Mouse (Mus musculus) thymus, postnatal 25 days (tissue): Measurements from ENCODE around the gene Aamp.

Source experiments
- DNase-seq: peaks from one replicate; pipeline ENCODE4 v3.0.0; 2022

Aamp gene

GRCm38 (mm10) chr1:74300347-74301110, 16.0 kb upstream of the Aamp start:
- DNase-seq, result no peak

DNA sequence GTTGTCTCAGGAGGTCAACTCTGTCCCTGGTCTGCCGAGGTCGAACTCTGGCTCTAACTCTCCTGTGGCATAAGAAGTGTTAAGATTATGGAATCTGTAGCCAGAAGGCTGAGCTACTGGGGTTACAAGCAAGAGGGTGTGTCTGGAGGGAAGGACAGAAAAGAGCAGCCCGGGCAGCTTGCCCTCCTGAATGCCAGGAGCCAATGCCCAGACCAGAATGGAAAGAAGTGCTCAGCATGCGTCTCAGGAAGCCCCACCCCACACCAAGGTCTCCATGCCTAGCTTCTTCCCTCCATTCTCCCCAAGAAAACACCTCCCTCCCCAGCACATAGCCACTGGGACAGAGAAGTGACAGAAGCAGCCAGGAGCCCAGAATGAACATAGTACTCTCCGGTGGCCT, 14.5 kb upstream of the Aamp start:
- DNase-seq, result no peak

DNA sequence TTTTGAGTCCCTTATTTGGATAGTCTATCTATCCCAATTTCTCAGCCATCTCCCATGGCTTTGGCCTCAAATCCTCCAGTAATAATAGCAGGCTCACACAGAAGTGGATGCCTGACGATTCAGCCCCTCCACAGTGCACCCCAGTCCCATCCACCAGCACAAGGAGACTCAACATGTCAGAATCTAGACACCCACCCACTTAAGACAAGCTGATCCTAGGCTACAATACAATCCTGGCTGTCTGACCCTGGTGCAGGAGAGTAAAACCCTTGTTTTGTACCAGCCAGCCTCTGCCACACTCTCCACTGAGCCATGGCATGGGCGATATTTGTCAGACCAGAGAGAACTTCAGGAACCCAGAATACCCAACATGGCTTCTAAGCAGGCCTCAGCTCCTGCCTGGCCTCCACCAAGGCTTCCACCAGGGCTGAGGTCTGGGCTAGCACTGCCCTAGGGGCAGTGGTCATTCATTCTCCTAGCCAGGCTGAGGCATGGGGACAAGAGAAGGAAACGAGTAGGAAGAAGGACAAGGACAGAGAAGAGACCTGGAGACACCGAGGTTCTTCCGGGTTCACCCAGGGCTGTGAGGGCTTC, 13.7 kb upstream of the Aamp start:
- DNase-seq, result no peak

- DNase-seq, result no peak
Measured at GRCm38 (mm10) chr1:74297269-74297668, 12.7 kb upstream of the Aamp start.

- no peak for DNase-seq
Measured at GRCm38 (mm10) chr1:74296477-74296876, 11.9 kb upstream of the Aamp start.

- DNase-seq, result peak; percentile 14
Measured at GRCm38 (mm10) chr1:74295456-74296171, 11.1 kb upstream of the Aamp start.

DNA sequence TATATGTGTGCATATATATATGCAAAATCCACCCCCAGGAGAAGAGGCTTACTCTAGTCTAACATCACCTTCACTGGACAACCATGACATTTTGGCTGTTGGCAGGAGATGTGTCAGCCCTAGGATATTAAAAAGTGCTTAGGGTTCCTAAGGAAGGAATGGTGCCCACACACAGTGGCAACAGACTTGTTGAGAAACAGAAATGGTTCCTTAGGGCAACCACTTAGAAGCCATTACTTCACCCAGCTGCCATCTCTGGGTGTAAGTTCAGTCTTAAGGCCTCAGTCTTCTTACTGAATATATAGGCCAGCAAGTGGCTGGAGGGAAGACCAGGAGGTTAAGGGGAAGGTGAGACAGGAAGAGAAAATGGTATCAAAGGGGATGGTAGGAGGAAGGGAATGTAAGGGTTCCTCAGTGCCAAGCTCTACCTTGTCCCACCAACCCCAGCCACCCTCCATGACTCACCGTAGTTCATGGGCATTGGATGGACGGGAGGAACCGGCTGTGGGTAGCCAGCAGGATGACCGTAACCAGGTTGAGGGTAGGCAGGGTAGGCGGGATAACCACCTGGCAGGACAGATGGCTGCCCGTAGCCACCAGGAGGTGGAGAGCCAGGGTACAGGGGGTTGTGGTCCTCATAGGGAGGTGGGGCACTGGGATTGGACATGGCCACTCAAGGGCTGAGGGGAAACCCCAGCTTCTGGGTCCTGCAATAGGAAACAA, 10.4 kb upstream of the Aamp start:
- no peak for DNase-seq

DNA sequence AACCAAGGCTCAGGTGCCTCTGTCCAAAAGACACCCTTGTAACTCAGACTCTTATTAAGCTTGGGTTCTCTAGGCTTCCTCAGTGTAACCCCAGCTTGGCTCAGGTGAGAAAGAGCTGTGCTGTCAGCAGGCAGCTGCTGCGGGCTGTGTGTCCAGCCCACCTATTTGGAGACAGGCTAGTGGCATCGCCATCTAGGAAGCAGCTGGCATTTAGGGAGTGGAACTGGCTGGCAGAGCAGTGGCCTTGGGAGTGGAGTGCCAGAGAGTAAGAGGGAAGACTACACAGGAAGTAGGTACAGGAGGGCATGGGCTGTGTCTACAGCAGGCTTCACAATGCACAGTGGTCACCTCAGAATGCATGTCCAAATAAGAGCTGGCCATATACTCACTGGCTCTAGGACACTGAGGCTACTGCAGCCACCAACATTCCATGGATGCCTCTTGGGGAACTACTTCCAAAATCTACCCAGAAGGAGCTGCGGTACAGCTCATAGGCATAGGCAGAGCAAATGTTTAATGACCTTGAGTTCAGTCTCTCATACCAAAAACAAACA, 9.6 kb upstream of the Aamp start:
- no peak for DNase-seq

- no peak for DNase-seq
Measured at GRCm38 (mm10) chr1:74293306-74293960, 8.9 kb upstream of the Aamp start.

DNA sequence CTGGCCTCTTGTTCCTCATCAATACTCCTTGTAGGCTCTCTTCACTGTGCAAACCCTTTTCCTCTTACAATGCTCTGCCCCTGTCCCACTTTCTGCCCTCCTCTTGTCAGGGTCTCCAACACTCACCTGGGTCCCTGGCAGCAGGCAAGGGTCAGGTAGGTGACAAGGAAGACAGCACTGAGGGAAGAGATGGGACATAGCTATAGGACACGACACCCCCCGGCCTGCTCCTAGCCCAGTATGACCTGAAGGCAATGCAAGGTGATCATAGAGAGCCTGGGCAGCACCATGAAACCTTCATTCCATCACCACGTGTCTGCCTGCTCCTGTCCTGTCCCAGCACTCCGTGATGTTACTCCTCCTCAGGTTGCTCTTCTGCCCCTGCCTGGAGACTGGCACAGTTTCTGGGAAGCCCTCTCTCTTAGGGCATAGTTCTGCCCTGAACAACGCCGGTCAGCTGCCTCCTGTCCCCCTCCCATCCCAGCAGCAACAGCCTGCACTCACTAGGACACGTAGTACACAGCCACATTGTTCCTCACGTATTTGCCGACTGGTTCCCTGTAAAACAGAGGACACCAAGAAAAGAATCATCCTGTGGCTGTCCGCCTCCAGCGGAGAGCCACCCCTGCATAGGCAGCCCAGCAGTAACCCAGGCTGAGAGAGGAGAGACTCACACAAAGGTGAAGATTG, 7.9 kb upstream of the Aamp start:
- no peak for DNase-seq

- DNase-seq, result no peak
Measured at GRCm38 (mm10) chr1:74290141-74290540, 5.6 kb upstream of the Aamp start.

DNA sequence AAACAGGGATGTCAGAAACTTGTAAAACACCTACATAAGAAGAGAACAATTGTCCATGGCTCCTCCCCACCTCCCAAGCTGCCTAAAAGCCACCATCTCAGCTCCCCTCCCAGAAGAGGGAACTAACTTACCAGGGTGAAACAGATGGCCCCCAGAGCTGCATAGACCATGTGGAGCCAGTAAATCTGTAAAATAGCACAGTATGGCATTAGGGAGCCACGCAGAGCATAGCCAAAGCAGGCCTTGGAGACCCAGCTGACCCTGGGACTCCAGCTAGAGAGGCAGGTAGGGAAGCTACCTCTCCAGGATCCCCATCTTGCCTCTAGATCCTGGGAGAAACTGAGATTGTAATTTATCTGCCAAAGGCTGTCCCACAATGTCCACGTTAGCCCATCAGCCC, 5.2 kb upstream of the Aamp start:
- no peak for DNase-seq

DNA sequence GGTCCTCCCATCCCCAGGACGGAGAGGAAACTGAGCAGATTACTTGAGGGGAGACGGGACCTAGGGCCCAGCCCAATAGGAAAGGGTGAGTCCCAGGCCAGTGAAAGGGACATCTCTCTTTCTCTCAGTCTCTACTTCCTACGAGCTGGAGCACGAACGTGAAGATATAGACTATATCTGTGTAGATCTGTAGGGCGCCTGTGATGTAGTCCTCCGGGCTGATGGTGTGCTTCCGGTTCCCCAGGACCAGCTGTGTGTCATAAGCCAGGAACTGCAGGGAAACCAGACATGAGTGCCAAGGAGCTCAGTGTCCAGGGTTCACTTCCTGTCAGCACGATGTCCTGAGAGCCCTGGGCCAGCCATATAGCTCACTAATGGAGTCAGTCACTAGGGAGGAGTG, 4.7 kb upstream of the Aamp start:
- DNase-seq, result no peak

- DNase-seq, result no peak
Measured at GRCm38 (mm10) chr1:74288327-74288726, 3.8 kb upstream of the Aamp start.

GRCm38 (mm10) chr1:74286869-74287607, 2.5 kb upstream of the Aamp start:
- peak; percentile 18 for DNase-seq

- DNase-seq, result no peak
Measured at GRCm38 (mm10) chr1:74285212-74286010, 873 bp upstream of the Aamp start.

DNA sequence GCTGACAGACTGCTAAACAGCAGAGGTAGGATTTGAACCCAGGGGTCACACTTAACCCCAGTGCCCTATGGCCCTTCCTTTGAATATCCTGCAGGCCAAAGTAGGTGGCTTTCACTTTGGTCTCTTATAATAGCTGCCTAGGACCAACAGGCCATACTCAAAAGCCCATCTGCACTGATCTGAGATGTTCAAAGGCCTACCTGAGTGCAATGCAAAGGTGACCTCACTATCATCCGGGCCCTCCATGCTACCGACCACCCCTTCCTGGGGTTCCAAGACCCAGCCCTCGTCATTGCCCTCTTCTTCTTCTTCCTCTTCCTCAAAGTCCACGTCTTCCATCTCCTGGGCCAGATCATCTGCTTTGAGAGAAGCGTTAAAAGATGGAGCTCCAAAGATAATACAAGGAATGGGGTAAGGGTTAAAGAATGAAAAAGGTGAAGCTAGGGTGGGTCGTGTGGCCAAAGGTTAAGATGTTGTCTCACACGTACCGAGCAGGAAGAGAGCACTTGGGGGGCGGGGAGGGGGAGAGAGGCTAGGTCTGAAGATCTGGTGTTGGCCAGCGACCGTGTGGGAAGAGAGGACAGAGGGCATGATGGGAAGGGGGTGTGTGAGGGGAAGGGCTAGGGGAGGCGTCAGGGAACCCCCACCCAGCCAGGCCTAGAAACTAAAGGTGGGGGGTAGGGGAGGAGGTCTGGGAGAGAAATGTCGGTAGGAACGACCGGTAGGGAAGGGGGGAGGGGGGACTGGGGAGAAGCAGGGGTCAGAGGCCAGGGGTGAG, 663 bp downstream of the Aamp start:
- DNase-seq, result peak; percentile 49

DNA sequence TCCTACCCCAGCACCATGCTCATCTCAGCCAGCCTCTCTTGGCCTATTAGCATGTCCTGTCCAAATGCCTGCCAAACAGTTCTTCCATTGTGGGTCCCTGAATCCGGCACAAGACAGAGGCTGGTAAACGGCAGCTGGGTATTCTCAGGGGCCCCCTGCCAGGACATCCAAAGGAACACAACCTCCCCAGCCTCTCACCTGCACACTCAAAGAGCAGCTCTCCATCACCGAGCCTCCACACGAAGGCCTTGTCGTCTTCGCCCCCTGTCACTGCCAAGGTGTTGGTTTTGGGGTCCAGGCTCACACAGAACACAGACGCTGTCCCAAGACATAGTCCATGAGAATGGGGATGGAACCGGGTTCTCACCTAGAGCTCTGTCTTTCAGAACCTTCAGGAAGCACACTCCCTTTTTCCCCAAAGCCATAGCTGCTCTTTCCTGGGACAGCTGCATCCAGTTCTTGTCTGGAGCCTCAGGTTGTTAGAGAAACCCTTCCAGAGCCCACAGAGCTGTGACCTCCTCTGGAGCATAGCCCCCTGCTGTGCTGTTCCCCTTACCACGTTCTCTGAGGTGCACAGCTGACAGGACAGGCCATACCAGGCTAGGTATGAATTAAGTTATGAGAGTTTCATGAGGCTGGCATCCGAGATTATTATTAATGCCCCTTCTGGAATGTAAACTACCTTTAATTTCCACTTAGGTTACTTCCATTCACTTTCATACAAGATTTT, 1.5 kb downstream of the Aamp start:
- DNase-seq, result no peak

DNA sequence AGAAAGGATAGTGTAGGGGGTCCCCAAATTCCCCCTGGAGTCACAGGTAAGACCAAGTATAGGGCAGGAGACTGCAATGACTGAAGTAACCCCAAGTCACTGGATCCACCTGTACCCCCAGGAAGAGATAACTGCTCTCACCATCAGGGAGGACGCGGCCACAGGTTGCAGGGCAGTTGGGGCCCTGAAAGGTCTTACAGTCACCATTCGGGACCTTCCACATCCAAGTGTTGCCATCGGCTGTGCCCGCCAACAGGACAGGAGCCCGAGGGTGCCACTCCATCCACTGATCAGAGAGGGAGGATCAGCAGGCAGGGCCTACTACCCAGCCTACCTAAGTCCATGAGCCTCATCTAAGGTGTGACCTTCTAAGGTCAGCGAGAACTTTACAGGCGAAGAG, 2.7 kb downstream of the Aamp start:
- DNase-seq, result no peak
